Mouse (Mus musculus) neural tube, embryonic 15.5 days (tissue): ENCODE results near the gene Asic2. TPM values are rescaled to one million over a fixed set of nuclear protein-coding genes. Genes with fewer than 3 reads are reported as not detected.

Experiments
- ATAC-seq: fragments of 200-750 bp; cut with Nextera tagmentation; 2 replicates; pipeline ENCODE4 v1.8.0; 2017; ENCODE audit warnings: mild to moderate bottlenecking, moderate TSS enrichment, moderate library complexity; ENCODE audit not compliant: low FRiP score
- H3K27ac ChIP-seq: fragments of 300-500 bp; sonication (generic); replicated peaks from 2 replicates; pipeline ENCODE4 v1.5.1; 2015; ENCODE audit warnings: mild to moderate bottlenecking, inconsistent platforms
- H3K27me3 ChIP-seq: fragments of 300-500 bp; sonication (generic); replicated peaks from 2 replicates; pipeline ENCODE4 v1.6.1; 2015; ENCODE audit warnings: inconsistent platforms
- H3K36me3 ChIP-seq: fragments of 300-500 bp; sonication (generic); 2 replicates; pipeline ENCODE4 v1.6.1; 2015; ENCODE audit warnings: inconsistent platforms
- H3K4me1 ChIP-seq: fragments of 300-500 bp; sonication (generic); 2 replicates; pipeline ENCODE4 v1.6.1; 2015; ENCODE audit warnings: inconsistent platforms
- H3K4me2 ChIP-seq: fragments of 300-500 bp; sonication (generic); 2 replicates; pipeline ENCODE4 v1.6.1; 2015; ENCODE audit warnings: inconsistent platforms, mild to moderate bottlenecking, moderate library complexity
- H3K4me3 ChIP-seq: fragments of 300-500 bp; sonication (generic); replicated peaks from 2 replicates; pipeline ENCODE4 v1.5.1; 2015; ENCODE audit warnings: mild to moderate bottlenecking, inconsistent platforms
- H3K9ac ChIP-seq: fragments of 300-500 bp; sonication (generic); replicated peaks from 2 replicates; pipeline ENCODE4 v1.6.1; 2015; ENCODE audit warnings: mild to moderate bottlenecking, inconsistent platforms
- H3K9me3 ChIP-seq: fragments of 300-500 bp; sonication (generic); replicated peaks from 2 replicates; pipeline ENCODE4 v1.6.1; 2016; ENCODE audit warnings: inconsistent platforms
- WGBS: fragments of 180-500 bp; shearing (Covaris S2); methylation state at CpG from one replicate; pipeline ENCODE4 v1.1.7; 2015; ENCODE audit warnings: mixed read lengths; 5-methylcytosine and 5-hydroxymethylcytosine counted together
- polyA plus RNA-seq: library from polyadenylated mRNA; unstranded; fragments of >200 nt; fragmentation: Nextera tagmentation; extraction: Ambion mirVana; gene quantifications from 2 replicates; pipeline ENCODE4 v1.2.1, GENCODE M21; 2015

Asic2 gene
- polyA plus RNA-seq, 1 experiment from 2014 or later = 21.3 TPM

- H3K4me3 ChIP-seq = no peak overlapping the region
- no peaks in the 10 kb centered on the region for H3K36me3 ChIP-seq
- no peak overlapping the region for H3K9ac ChIP-seq
- no peaks in the 10 kb centered on the region for H3K9me3 ChIP-seq
- H3K4me1 ChIP-seq = peaks cover 14% of the 10 kb centered on the region
- no peaks in the 10 kb centered on the region for H3K27me3 ChIP-seq
- no peak for ATAC-seq
- H3K4me2 ChIP-seq = no peak overlapping the region
- no peak overlapping the region for H3K27ac ChIP-seq
- 27% methylated on average over 5 of the region's 5 CpGs for WGBS
These were observed 375.5 kb downstream of the Asic2 start for GRCm38 (mm10) chr11:81592776-81593175.

GRCm38 (mm10) chr11:81590911-81591310, 377.3 kb downstream of the Asic2 start:
- Histone ChIP-seq H3K9ac (no peak overlapping the region), H3K9me3 (no peaks in the 10 kb centered on the region), H3K4me2 (no peak overlapping the region), H3K36me3 (no peaks in the 10 kb centered on the region), H3K27me3 (no peaks in the 10 kb centered on the region), H3K4me1 (peaks cover 16% of the 10 kb centered on the region), H3K4me3 (no peak overlapping the region), H3K27ac (no peak overlapping the region)
- ATAC-seq = no peak
- WGBS = 85% methylated on average over 4 of the region's 4 CpGs

- H3K4me3 ChIP-seq = no peak overlapping the region
- no peaks in the 10 kb centered on the region for H3K27me3 ChIP-seq
- H3K27ac ChIP-seq = peak overlapping the region; percentile 63; the same call in 1 of the 2 replicates
- H3K36me3 ChIP-seq = no peaks in the 10 kb centered on the region
- no peak overlapping the region for H3K4me2 ChIP-seq
- no peak for ATAC-seq
- 10% methylated on average over 10 of the region's 10 CpGs for WGBS
- H3K9ac ChIP-seq = no peak overlapping the region
- H3K4me1 ChIP-seq = peaks cover 21% of the 10 kb centered on the region
- H3K9me3 ChIP-seq = no peaks in the 10 kb centered on the region
These were observed 379.6 kb downstream of the Asic2 start for GRCm38 (mm10) chr11:81588630-81589029.

GRCm38 (mm10) chr11:81587942-81588341, 380.3 kb downstream of the Asic2 start:
- peak overlapping the region; percentile 48 for H3K4me2 ChIP-seq
- 36% methylated on average over 17 of the region's 17 CpGs for WGBS
- no peak; the same call in 1 of the 2 replicates for ATAC-seq
- no peaks in the 10 kb centered on the region for H3K9me3 ChIP-seq
- 0 out of 2 replicates have a peak overlapping the region, but pooled peaks have one; percentile 13 for H3K4me3 ChIP-seq
- H3K27ac ChIP-seq = peak overlapping the region; percentile 63
- H3K27me3 ChIP-seq = no peaks in the 10 kb centered on the region
- peaks cover 19% of the 10 kb centered on the region for H3K4me1 ChIP-seq
- H3K9ac ChIP-seq = no peak overlapping the region
- H3K36me3 ChIP-seq = no peaks in the 10 kb centered on the region

GRCm38 (mm10) chr11:81587114-81587513, 381.1 kb downstream of the Asic2 start:
- Histone ChIP-seq H3K9me3 (no peaks in the 10 kb centered on the region), H3K4me3 (no peak overlapping the region), H3K9ac (no peak overlapping the region), H3K27me3 (no peaks in the 10 kb centered on the region), H3K4me2 (no peak overlapping the region), H3K4me1 (peaks cover 22% of the 10 kb centered on the region), H3K36me3 (no peaks in the 10 kb centered on the region), H3K27ac (no peak overlapping the region)
- ATAC-seq = no peak
- 88% methylated on average over 9 of the region's 9 CpGs for WGBS

- Histone ChIP-seq H3K9ac (no peak overlapping the region), H3K4me1 (peaks cover 27% of the 10 kb centered on the region), H3K36me3 (no peaks in the 10 kb centered on the region), H3K4me3 (no peak overlapping the region), H3K4me2 (no peak overlapping the region), H3K9me3 (no peaks in the 10 kb centered on the region), H3K27me3 (no peaks in the 10 kb centered on the region), H3K27ac (no peak overlapping the region)
- WGBS = 96% methylated on average over 9 of the region's 9 CpGs
- ATAC-seq = no peak
These were observed 383.8 kb downstream of the Asic2 start for GRCm38 (mm10) chr11:81584506-81584905.

GRCm38 (mm10) chr11:81583195-81583594, 385.1 kb downstream of the Asic2 start:
- Histone ChIP-seq H3K36me3 (no peaks in the 10 kb centered on the region), H3K9ac (no peak overlapping the region), H3K9me3 (no peaks in the 10 kb centered on the region), H3K4me1 (peaks cover 20% of the 10 kb centered on the region), H3K27ac (no peak overlapping the region), H3K27me3 (no peaks in the 10 kb centered on the region), H3K4me3 (no peak overlapping the region), H3K4me2 (no peak overlapping the region)
- ATAC-seq = no peak
- WGBS = 57% methylated on average over 7 of the region's 7 CpGs

- H3K36me3 ChIP-seq = no peaks in the 10 kb centered on the region
- H3K9ac ChIP-seq = no peak overlapping the region
- H3K4me2 ChIP-seq = no peak overlapping the region
- H3K27me3 ChIP-seq = no peaks in the 10 kb centered on the region
- peaks cover 14% of the 10 kb centered on the region; the same call in 1 of the 2 replicates for H3K4me1 ChIP-seq
- no peaks in the 10 kb centered on the region for H3K9me3 ChIP-seq
- no peak for ATAC-seq
- WGBS = 34% methylated on average over 5 of the region's 5 CpGs
- no peak overlapping the region for H3K27ac ChIP-seq
- no peak overlapping the region for H3K4me3 ChIP-seq
These were observed 386.1 kb downstream of the Asic2 start for GRCm38 (mm10) chr11:81582161-81582560.

- no peak for ATAC-seq
These were observed 388.5 kb downstream of the Asic2 start for GRCm38 (mm10) chr11:81579753-81580152.

GRCm38 (mm10) chr11:81570406-81570805, 397.9 kb downstream of the Asic2 start:
- H3K9ac ChIP-seq = no peak overlapping the region
- H3K9me3 ChIP-seq = no peaks in the 10 kb centered on the region
- no peaks in the 10 kb centered on the region for H3K36me3 ChIP-seq
- H3K4me1 ChIP-seq = no peaks in the 10 kb centered on the region
- no peak for ATAC-seq
- H3K4me3 ChIP-seq = no peak overlapping the region
- H3K4me2 ChIP-seq = no peak overlapping the region
- H3K27me3 ChIP-seq = no peaks in the 10 kb centered on the region
- H3K27ac ChIP-seq = no peak overlapping the region
- WGBS = 46% methylated on average over 3 of the region's 3 CpGs

More at GRCm38 (mm10) chr11:81579753-81580152, 388.5 kb downstream of the Asic2 start:
- no peaks in the 10 kb centered on the region for H3K36me3 ChIP-seq
- H3K9me3 ChIP-seq = no peaks in the 10 kb centered on the region
- peaks cover 14% of the 10 kb centered on the region; the same call in 1 of the 2 replicates for H3K4me1 ChIP-seq
- H3K9ac ChIP-seq = no peak overlapping the region
- 7% methylated on average over 6 of the region's 6 CpGs for WGBS
- H3K4me3 ChIP-seq = no peak overlapping the region
- no peak overlapping the region for H3K27ac ChIP-seq
- no peaks in the 10 kb centered on the region for H3K27me3 ChIP-seq
- H3K4me2 ChIP-seq = no peak overlapping the region

- Histone ChIP-seq H3K36me3 (no peaks in the 10 kb centered on the region), H3K4me3 (no peak overlapping the region), H3K9me3 (no peaks in the 10 kb centered on the region), H3K27me3 (no peaks in the 10 kb centered on the region), H3K27ac (no peak overlapping the region), H3K9ac (no peak overlapping the region), H3K4me2 (no peak overlapping the region), H3K4me1 (0 out of 2 replicates have a peak, but pooled peaks cover 5% of the 10 kb centered on the region)
- ATAC-seq = no peak
- WGBS = 94% methylated on average over 3 of the region's 3 CpGs
These were observed 403.4 kb downstream of the Asic2 start for GRCm38 (mm10) chr11:81564857-81565256.

GRCm38 (mm10) chr11:81560374-81560773, 407.9 kb downstream of the Asic2 start:
- Histone ChIP-seq H3K36me3 (no peaks in the 10 kb centered on the region), H3K4me3 (no peak overlapping the region), H3K27ac (no peak overlapping the region), H3K4me1 (0 out of 2 replicates have a peak, but pooled peaks cover 5% of the 10 kb centered on the region), H3K9me3 (no peaks in the 10 kb centered on the region), H3K4me2 (no peak overlapping the region), H3K27me3 (no peaks in the 10 kb centered on the region), H3K9ac (no peak overlapping the region)
- no peak for ATAC-seq
- 77% methylated on average over 1 of the region's 1 CpGs for WGBS
